Mouse (Mus musculus) midbrain, embryonic 16.5 days (tissue): ENCODE results near the gene Fam120b. TPM values are rescaled to one million over a fixed set of nuclear protein-coding genes. Genes with fewer than 3 reads are reported as not detected.

Experiments used
- ATAC-seq: fragments of 200-750 bp; cut with Nextera tagmentation; 2 replicates; pipeline ENCODE4 v1.8.0; 2017; ENCODE audit warnings: moderate TSS enrichment
- H3K27ac ChIP-seq: fragments of 300-500 bp; sonication (generic); 2 replicates; pipeline ENCODE4 v1.5.1; 2014; ENCODE audit warnings: mild to moderate bottlenecking, low read length, mixed read lengths
- H3K27me3 ChIP-seq: fragments of 300-500 bp; sonication (generic); 2 replicates; pipeline ENCODE4 v1.6.1; 2014; ENCODE audit warnings: low read depth, low read length, mixed read lengths; ENCODE audit not compliant: control insufficient read depth, insufficient read depth
- H3K36me3 ChIP-seq: fragments of 300-500 bp; sonication (generic); 2 replicates; pipeline ENCODE4 v1.6.1; 2014; ENCODE audit warnings: mild to moderate bottlenecking, low read length, moderate library complexity, mixed read lengths; ENCODE audit not compliant: control insufficient read depth, insufficient read depth
- H3K4me1 ChIP-seq: fragments of 300-500 bp; sonication (generic); 2 replicates; pipeline ENCODE4 v1.6.1; 2014; ENCODE audit warnings: mild to moderate bottlenecking, low read length, mixed read lengths; ENCODE audit not compliant: control insufficient read depth, insufficient read depth
- H3K4me2 ChIP-seq: fragments of 300-500 bp; sonication (generic); 2 replicates; pipeline ENCODE4 v1.6.1; 2014; ENCODE audit warnings: mild to moderate bottlenecking, low read length, mixed read lengths
- H3K4me3 ChIP-seq: fragments of 300-500 bp; sonication (generic); 2 replicates; pipeline ENCODE4 v1.5.1; 2014; ENCODE audit warnings: low read depth, mild to moderate bottlenecking, low read length, moderate library complexity, mixed read lengths
- H3K9ac ChIP-seq: fragments of 300-500 bp; sonication (generic); 2 replicates; pipeline ENCODE4 v1.6.1; 2014; ENCODE audit warnings: low read depth, low read length, mixed read lengths
- H3K9me3 ChIP-seq: fragments of 300-500 bp; sonication (generic); replicated peaks from 2 replicates; pipeline ENCODE4 v1.6.1; 2014; ENCODE audit warnings: mild to moderate bottlenecking, low read length, mixed read lengths; ENCODE audit not compliant: control insufficient read depth, poor library complexity, severe bottlenecking
- WGBS: fragments of 180-500 bp; shearing (Covaris S2); extraction: QIAGEN DNeasy Blood & Tissue Kit; methylation state at CpG from one replicate; pipeline ENCODE4 v1.1.7; 2014; 5-methylcytosine and 5-hydroxymethylcytosine counted together
- polyA plus RNA-seq: library from polyadenylated mRNA; unstranded; fragments of >200 nt; fragmentation: Nextera tagmentation; extraction: Ambion mirVana; gene quantifications from 2 replicates; pipeline ENCODE4 v1.2.1, GENCODE M21; 2015

Gene Fam120b
- polyA plus RNA-seq, 1 experiment from 2014 or later, result 50.0 TPM

- ATAC-seq, result no peak
- Histone ChIP-seq H3K4me1 (no peaks in the 10 kb centered on the region), H3K4me2 (no peak overlapping the region), H3K9ac (no peak overlapping the region), H3K36me3 (peaks cover 61% of the 10 kb centered on the region), H3K9me3 (no peaks in the 10 kb centered on the region), H3K27ac (no peak overlapping the region), H3K4me3 (no peak overlapping the region), H3K27me3 (no peaks in the 10 kb centered on the region)
- 95% methylated on average over 9 of the region's 9 CpGs for WGBS
Observed at GRCm38 (mm10) chr17:15422666-15423065, 26.7 kb downstream of the Fam120b start.

DNA sequence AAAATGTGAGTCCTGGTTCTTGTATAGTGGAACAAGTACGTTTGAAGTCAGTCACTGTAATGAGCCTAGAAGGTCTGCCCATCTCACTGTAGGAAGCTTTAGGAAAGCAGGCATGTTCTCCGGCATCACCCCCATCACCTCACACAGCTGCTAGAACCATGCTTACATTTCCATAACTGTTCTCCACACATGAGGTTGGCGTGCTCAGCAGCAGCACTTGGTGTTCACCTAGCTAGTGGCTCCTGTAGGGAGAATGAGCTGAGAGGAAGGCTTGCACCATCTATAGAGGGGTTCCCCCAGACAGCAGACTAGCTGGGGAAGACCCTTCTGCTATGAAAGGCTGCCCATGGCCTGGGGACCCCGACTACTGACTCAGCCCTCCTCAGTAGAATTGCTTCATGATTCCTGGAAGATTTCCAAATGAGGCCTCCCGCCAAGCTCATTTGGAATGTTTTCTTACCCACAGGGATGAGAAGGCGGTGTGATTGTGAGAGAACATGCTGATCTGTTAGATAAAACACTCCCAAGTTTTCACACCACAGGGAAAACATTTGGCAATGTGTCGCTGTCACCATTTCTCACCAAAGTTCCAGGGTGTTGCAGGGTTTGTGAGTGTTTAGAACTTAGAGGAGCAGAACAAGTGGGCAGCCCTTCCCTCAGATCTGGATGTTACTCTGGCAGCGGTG, 27.2 kb downstream of the Fam120b start:
- no peak for ATAC-seq
- Histone ChIP-seq H3K36me3 (peaks cover 55% of the 10 kb centered on the region), H3K9ac (no peak overlapping the region), H3K4me2 (no peak overlapping the region), H3K9me3 (no peaks in the 10 kb centered on the region), H3K4me3 (no peak overlapping the region), H3K27me3 (no peaks in the 10 kb centered on the region), H3K27ac (no peak overlapping the region), H3K4me1 (no peaks in the 10 kb centered on the region)
- 90% methylated on average over 8 of the region's 8 CpGs for WGBS

- WGBS, result 96% methylated on average over 3 of the region's 3 CpGs
- Histone ChIP-seq H3K4me2 (no peak overlapping the region), H3K27ac (no peak overlapping the region), H3K27me3 (no peaks in the 10 kb centered on the region), H3K9ac (no peak overlapping the region), H3K4me3 (no peak overlapping the region), H3K36me3 (peaks cover 56% of the 10 kb centered on the region), H3K4me1 (no peaks in the 10 kb centered on the region), H3K9me3 (no peaks in the 10 kb centered on the region)
- no peak for ATAC-seq
Observed at GRCm38 (mm10) chr17:15425931-15426330, 29.9 kb downstream of the Fam120b start.

GRCm38 (mm10) chr17:15429451-15429850, 33.4 kb downstream of the Fam120b start:
- no peaks in the 10 kb centered on the region for H3K4me1 ChIP-seq
- 88% methylated on average over 6 of the region's 6 CpGs for WGBS
- no peak overlapping the region for H3K9ac ChIP-seq
- H3K36me3 ChIP-seq, result peaks cover 27% of the 10 kb centered on the region
- H3K9me3 ChIP-seq, result no peaks in the 10 kb centered on the region
- H3K4me3 ChIP-seq, result no peak overlapping the region
- no peak for ATAC-seq
- no peaks in the 10 kb centered on the region for H3K27me3 ChIP-seq
- no peak overlapping the region for H3K4me2 ChIP-seq
- H3K27ac ChIP-seq, result no peak overlapping the region

- no peak overlapping the region for H3K4me3 ChIP-seq
- no peak overlapping the region for H3K4me2 ChIP-seq
- H3K36me3 ChIP-seq, result peaks cover 24% of the 10 kb centered on the region
- H3K4me1 ChIP-seq, result no peaks in the 10 kb centered on the region
- no peak for ATAC-seq
- no peaks in the 10 kb centered on the region for H3K9me3 ChIP-seq
- 75% methylated on average over 1 of the region's 1 CpGs for WGBS
- no peak overlapping the region for H3K27ac ChIP-seq
- no peak overlapping the region for H3K9ac ChIP-seq
- H3K27me3 ChIP-seq, result no peaks in the 10 kb centered on the region
Observed at GRCm38 (mm10) chr17:15429937-15430336, 33.9 kb downstream of the Fam120b start.

DNA sequence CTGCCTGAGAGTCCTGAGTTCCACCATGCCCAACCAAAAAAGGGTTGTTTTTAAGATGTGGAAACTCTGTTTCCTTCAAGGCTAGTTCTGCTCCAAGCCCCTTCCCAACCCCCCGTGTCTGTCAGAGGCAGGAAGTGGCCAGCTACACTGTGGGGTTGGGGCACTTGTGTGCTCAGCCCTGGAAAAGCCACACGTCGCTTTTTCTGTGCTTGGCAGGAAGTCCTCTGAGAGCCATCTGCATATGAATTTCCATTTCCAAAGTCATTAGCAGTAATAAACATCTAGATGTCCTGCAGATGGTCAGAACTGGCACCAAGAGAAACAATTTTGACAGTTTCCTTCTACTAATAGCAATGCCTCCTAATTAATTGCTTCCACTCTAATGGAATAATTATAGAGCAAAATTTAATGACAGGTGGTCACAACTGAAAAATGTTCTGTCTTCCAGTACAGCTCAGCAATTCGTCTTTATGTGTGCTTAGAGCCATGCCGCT, 35.1 kb downstream of the Fam120b start:
- no peak overlapping the region for H3K4me2 ChIP-seq
- no peak overlapping the region for H3K27ac ChIP-seq
- H3K4me1 ChIP-seq, result no peaks in the 10 kb centered on the region
- H3K9ac ChIP-seq, result no peak overlapping the region
- no peaks in the 10 kb centered on the region for H3K9me3 ChIP-seq
- WGBS, result 85% methylated on average over 5 of the region's 5 CpGs
- H3K36me3 ChIP-seq, result peaks cover 18% of the 10 kb centered on the region
- H3K27me3 ChIP-seq, result no peaks in the 10 kb centered on the region
- no peak for ATAC-seq
- no peak overlapping the region for H3K4me3 ChIP-seq

GRCm38 (mm10) chr17:15431551-15431950, 35.5 kb downstream of the Fam120b start:
- no peak overlapping the region for H3K4me2 ChIP-seq
- peaks cover 15% of the 10 kb centered on the region for H3K36me3 ChIP-seq
- H3K27ac ChIP-seq, result no peak overlapping the region
- H3K9me3 ChIP-seq, result no peaks in the 10 kb centered on the region
- no peaks in the 10 kb centered on the region for H3K4me1 ChIP-seq
- no peak for ATAC-seq
- H3K9ac ChIP-seq, result no peak overlapping the region
- H3K27me3 ChIP-seq, result no peaks in the 10 kb centered on the region
- no peak overlapping the region for H3K4me3 ChIP-seq
- WGBS, result 98% methylated on average over 4 of the region's 4 CpGs

DNA sequence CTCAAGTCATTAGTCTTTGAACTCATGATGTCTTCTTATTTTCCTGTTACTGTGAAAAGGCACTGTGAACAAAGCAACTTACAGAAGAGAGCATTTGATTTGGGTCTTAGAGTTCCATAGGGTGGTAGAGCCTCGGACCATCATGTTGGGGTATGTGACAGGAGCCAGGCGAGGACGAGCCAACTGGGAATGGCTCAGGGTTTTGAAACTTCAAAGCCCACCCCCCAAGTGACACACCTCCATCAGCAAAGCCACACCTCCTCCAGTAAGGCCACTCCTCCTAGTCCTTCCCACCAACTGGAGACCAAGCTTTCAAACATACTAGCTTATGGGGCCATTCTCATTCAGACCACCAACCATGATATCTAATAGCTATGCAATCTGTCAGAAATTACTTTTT, 36.0 kb downstream of the Fam120b start:
- Histone ChIP-seq H3K36me3 (peaks cover 14% of the 10 kb centered on the region), H3K9ac (no peak overlapping the region)
- WGBS, result 85% methylated on average over 3 of the region's 3 CpGs

GRCm38 (mm10) chr17:15434748-15435147, 38.7 kb downstream of the Fam120b start:
- Histone ChIP-seq H3K27me3 (no peaks in the 10 kb centered on the region), H3K4me1 (no peaks in the 10 kb centered on the region), H3K4me3 (no peak overlapping the region), H3K9ac (no peak overlapping the region), H3K36me3 (peaks cover 3% of the 10 kb centered on the region; the same call in 1 of the 2 replicates), H3K9me3 (no peaks in the 10 kb centered on the region), H3K27ac (no peak overlapping the region), H3K4me2 (no peak overlapping the region)
- 81% methylated on average over 3 of the region's 3 CpGs for WGBS
- ATAC-seq, result no peak

More for the DNA sequence above, 36.0 kb downstream of the Fam120b start:
- ATAC-seq, result no peak
- H3K4me1 ChIP-seq, result no peaks in the 10 kb centered on the region
- H3K27me3 ChIP-seq, result no peaks in the 10 kb centered on the region
- H3K4me3 ChIP-seq, result no peak overlapping the region
- H3K27ac ChIP-seq, result no peak overlapping the region
- H3K9me3 ChIP-seq, result no peaks in the 10 kb centered on the region
- H3K4me2 ChIP-seq, result no peak overlapping the region
